Mouse (Mus musculus) gastrocnemius, postnatal 36 days (tissue): Measurements from ENCODE around the gene Kin. TPM values are rescaled to one million over a fixed set of nuclear protein-coding genes. Genes with fewer than 3 reads are reported as not detected.

Experiments
- DNase-seq, 2 experiments: peaks; one replicate each; pipeline ENCODE4 v3.0.0; 2022
- intact Hi-C: fragments of 180-260 bp; cut with DNase I; formaldehyde crosslinking; loops from one replicate; pipeline ENCODE4 v1.15.1; 2025
- long read RNA-seq, 2 experiments: library from polyadenylated mRNA; stranded (forward); transcript quantifications; one replicate each; pipeline ENCODE4 v2.0.0; 2021
- total RNA-seq, 2 experiments: library from RNA; stranded (reverse); gene quantifications; 2 replicates each; pipeline ENCODE4 v1.2.3; 2021

The Kin gene
- 1 to 10 TPM; 4.4 to 5.4 TPM for total RNA-seq
- long read RNA-seq, experiment 1, partial matches to known transcripts = 0 of 8 reads
- long read RNA-seq, experiment 1, other reads (novel, unspliced or antisense) = 6 of 8 reads
- long read RNA-seq, experiment 2, partial matches to known transcripts = 0 of 7 reads
- long read RNA-seq, experiment 2, other reads (novel, unspliced or antisense) = 3 of 7 reads

GRCm38 (mm10) chr2:10080310-10081010 lies at the start of gene Kin, which contains the start of gene Atp5c1:
Kin (plus strand) TSS chr2:10080593.
Atp5c1 (minus strand) TSS chr2:10080510.
- peak; percentile 94 to 96 for DNase-seq
- intact Hi-C loops = no loop called here

DNA sequence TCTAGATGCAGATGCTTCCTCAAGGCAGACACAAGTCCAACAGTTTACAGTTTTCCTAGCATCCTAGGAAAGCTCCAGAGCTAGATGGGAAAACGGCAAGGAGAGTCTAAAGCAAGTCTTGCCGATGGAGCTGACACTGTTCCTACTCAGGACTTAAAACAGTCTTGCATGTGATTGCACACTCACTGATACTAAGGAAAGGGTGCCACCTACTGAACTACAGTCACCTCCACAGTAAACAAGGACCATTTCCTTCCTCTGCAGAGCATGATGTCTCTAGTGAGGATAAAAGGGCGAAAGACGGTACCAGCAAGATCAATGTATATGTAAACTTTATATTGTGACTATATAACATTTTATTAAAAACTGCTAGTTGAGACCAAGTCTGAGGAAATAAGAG lies 46.7 kb upstream of the Kin start:
- no peak for DNase-seq
- intact Hi-C loops = no loop called here

DNA sequence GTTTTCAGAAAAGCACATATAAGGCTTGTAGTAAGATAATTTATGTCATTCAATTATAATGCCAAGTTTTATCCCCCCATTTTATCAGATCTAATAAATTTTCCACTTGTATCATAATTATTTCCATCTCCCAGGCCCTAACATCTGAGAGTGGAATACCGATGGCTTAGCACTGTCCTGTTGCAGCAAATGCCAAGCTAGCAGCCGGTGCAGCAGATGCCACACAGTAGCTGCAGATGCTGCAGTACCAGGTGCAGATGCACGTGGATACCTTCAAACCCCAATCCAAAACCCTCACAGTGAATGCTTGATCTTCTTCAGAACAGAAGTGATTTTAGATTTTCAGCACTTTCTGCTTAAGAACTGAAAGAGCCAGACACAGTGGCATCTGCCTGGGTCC lies 45.4 kb upstream of the Kin start:
- DNase-seq = no peak
- intact Hi-C loops = no loop called here

DNA sequence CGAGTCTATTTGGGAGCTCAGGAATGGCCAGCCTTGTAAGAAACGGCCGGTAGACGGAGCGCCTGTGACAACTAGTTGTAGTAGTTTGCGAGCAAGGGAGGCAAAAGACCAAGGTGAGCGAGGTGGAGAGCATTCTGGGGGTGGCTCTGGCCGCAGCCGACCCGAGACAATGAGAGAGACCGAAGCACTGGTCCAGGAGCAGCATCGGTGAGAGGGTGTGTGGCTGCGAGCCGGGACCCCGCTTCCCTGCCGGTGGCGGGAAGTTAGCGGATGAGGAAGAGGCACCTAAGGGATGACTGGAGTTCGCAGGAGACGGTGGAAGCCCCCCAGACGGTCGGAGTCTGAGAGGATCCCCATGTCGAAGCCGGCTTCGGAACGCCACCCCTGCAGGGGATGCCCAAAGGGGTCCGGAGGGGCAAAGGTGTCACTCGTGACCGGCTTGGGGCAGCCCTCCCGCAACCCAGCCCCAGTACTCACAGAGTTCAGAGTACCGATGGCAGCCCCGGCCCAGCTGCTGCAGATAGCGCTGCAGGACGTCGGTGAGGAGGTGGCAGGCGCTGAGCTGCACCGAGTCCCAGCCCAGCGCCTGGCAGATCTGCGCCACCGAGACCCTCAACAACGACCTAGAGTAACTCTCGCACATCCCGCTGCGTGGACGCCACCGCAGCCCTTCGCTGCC lies 32.5 kb upstream of the Kin start:
- intact Hi-C loops = no loop called here
- DNase-seq = no peak

DNA sequence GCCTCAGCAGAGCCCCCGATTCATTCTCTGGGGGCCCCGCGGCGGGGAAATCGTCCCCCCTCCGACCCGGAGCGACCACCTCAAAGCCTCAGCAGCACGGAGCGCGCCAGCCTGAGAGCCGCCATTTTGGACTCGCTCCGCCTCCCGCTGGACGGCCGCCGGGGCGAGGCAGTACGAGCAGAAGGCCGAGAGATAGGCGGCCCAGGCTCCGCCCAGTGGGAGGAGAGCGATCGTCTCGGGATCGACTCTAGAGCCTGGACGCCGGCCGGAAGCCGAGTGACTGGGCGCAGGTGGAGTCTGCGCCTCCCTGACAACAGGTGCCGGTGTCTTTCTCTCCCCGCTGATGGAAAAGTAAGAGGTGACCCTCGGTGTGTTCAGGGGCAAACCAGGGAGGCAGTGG lies 31.9 kb upstream of the Kin start, which contains the start of gene Taf3:
Gene Taf3, minus strand, starts transcription at position 136 of the 400 bp plus-strand sequence.
- DNase-seq = peak; percentile 88 to 93
- intact Hi-C loops = no loop called here

- intact Hi-C loops = no loop called here
- no peak for DNase-seq
Observed at GRCm38 (mm10) chr2:10049456-10049855, 30.9 kb upstream of the Kin start.

DNA sequence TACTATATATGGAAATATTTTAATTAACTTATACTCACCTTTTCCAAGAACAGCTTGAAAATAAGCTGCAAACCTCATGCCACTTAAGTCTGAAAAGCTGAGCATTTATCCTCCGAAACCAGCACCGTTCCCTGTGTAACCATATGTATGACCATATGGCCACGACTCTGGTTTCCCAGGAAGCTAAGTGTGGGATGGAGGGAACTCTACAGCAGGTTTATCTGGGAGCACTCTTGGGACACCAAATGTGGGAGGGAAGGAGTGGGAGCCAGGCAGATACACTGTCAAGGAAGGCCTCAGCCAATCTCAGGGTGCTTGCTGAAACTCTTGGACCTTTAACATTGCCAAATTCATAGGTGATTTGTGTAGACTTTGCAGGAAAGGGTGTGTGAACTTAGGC lies 29.5 kb upstream of the Kin start:
- intact Hi-C loops = no loop called here
- DNase-seq = no peak

DNA sequence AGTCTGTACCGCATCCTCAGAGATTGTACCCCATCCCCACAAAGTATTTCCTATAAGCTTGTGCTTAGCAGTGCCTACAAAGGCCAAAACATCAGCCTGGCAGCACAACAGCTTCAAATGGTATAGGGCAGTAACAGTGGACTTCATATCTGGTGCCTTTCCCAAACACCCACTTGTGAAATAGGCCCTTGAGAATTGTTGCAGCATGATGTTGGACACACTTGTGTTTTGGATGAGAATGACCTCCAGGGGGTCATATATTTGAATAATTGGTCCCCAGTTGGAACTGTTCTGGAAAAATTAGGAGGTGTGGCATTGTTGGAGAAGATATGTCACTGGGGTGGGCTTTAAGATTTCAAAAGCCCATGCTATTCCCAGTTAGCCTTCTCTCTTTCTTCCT lies 28.4 kb upstream of the Kin start:
- DNase-seq = no peak
- intact Hi-C loops = no loop called here

DNA sequence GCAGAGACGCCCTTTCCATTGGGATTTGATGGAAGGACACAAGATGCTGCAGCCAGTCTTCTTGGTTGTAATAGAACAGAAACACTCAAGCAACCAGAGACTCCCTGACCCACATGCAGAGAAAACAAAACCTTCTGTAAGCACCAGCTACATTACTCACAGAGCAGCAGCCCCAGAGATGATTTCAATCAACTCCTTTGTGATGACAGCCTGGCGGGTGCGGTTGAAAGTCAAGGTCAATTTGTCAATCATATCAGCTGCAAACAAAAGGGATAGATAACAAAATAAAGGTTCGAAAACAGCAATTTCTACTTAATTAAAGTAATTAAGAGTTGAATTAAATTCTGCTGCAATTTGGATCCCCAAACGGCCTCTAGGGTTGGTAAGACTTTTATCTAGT lies 21.6 kb upstream of the Kin start:
- DNase-seq = no peak
- intact Hi-C loops = no loop called here

- intact Hi-C loops = no loop called here
- DNase-seq = no peak
Observed at GRCm38 (mm10) chr2:10071751-10072150, 8.6 kb upstream of the Kin start.

DNA sequence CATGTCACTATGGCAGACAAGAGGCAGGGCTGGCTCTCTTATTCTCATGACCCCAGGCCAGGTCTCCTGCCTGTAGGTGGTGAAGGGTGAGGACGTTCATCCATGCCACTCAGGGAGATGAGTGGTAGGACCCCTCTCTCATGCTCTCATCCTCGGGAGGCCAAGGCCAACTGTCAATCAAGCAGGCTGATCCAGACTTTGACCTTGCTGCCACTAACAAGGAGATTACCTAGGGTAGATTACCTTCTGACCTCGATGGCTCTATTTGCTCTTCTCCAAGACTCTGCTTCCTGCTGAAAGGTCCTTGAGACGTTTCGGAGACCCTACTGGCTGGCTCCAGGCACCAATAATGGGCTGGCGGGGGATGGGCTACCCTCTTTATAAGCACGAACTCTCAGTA lies 5.9 kb upstream of the Kin start:
- intact Hi-C loops = no loop called here
- no peak for DNase-seq

DNA sequence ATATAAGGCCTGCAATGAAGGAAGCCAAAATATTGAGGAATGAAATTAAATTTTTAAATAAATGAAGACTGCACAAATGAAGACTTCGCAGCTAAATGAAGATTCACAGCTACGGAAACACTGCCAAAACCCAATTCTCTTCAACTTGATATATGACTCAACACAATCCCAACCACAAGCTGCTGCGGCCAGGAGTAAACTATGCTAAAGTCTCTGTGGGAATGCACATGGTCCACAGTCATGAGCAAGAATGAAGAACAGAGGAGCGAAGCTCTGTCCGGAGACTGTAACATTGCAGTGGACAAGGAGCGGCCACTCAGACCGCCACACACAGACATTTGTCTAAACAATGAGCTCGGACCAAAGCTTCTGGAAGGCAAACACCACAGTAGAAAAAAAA lies 3.7 kb upstream of the Kin start:
- intact Hi-C loops = no loop called here
- DNase-seq = no peak

- no peak for DNase-seq
- intact Hi-C loops = no loop called here
Observed at GRCm38 (mm10) chr2:10079745-10080309, 566 bp upstream of the Kin start.

DNA sequence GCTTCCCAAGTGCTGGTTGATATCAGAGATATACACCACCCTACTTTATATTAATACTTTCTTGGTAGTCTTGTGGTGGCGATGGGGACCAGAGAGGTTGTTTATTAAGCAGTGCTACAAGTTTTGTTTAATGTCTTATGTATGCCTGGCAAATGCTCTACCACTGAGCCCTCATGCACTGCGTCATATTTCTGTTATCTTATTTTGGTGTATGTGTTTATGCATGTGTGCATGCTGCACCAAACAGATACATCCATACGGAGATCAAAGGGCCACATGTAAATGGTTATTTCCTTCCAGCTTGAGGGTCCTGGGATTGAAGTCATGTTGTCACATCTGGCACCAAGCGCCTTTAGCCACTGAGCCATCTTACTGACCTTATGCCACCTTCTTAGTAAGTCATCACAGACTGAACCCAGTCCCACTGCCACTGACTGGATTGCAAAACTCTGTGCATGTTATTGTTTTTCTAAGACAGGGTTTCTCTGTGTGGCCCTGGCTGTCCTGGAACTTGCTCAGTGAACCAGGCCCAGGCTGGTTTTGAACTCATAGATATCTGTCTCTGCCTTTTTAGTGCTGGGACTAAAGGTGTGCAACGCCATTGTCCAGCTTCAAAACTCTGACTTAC lies 1.2 kb downstream of the Kin start:
- intact Hi-C loops = no loop called here
- DNase-seq = no peak

- intact Hi-C loops = no loop called here
- no peak for DNase-seq
Observed at GRCm38 (mm10) chr2:10082737-10083136, 2.3 kb downstream of the Kin start.

- intact Hi-C loops = no loop called here
- no peak for DNase-seq
Observed at GRCm38 (mm10) chr2:10087256-10087850, 7.0 kb downstream of the Kin start.

- no peak for DNase-seq
- intact Hi-C loops = no loop called here
Observed at GRCm38 (mm10) chr2:10094327-10095100, 14.1 kb downstream of the Kin start.

GRCm38 (mm10) chr2:10098598-10099215 lies 18.3 kb downstream of the Kin start:
- intact Hi-C loops = no loop called here
- no peak for DNase-seq

GRCm38 (mm10) chr2:10100471-10100870 lies 20.1 kb downstream of the Kin start:
- intact Hi-C loops = loop anchor here (2.0 to 5.0 kb wide), 2 partner anchors 42 to 188 kb away; no protein-coding TSS in a partner anchor

More at GRCm38 (mm10) chr2:10100471-10100870, 20.1 kb downstream of the Kin start:
- no peak for DNase-seq
